Mouse (Mus musculus) v-Abl transformed pro-B cells (cell line): Measurements from ENCODE around the gene Pkp3.

Experiments used
- in situ Hi-C, 2 experiments: fragments of 400-800 bp; cut with MboI; formaldehyde crosslinking; loops; one replicate each; pipeline ENCODE4 v1.15.1; 2025; ENCODE audit not compliant: unreplicated experiment in 2 of 2

Gene Pkp3

GRCm38 (mm10) chr7:141122689-141123516 is 44.9 kb downstream of the Pkp3 start:
- in situ Hi-C loops, result no loop called here

GRCm38 (mm10) chr7:141123517-141123856 is 45.5 kb downstream of the Pkp3 start:
- in situ Hi-C loops, result no loop called here

- in situ Hi-C loops, result loop anchor here in 1 of 2 experiments (5.0 kb wide), 1 partner anchor 36 kb away; no protein-coding TSS in a partner anchor
Observed at GRCm38 (mm10) chr7:141131024-141131820, 53.2 kb downstream of the Pkp3 start.

- in situ Hi-C loops, result loop anchor here in 1 of 2 experiments (5.0 kb wide), 1 partner anchor 35 kb away; no protein-coding TSS in a partner anchor
Observed at GRCm38 (mm10) chr7:141131904-141132755, 54.1 kb downstream of the Pkp3 start.
